Mouse (Mus musculus) c-Kit-positive CD71-negative TER-119-negative erythroid progenitor cells, embryonic 14.5 days (primary cell): ENCODE data around the gene Ythdc1.
"Not testable (repeated sequence)": the region's sequence is repeated elsewhere in the genome, so short reads cannot be mapped to it uniquely, and the experiment has no call there.

Experiments used
- DNase-seq: peaks from one replicate; pipeline ENCODE4 v3.0.0-alpha.2; 2013; ENCODE audit warnings: low read depth

The Ythdc1 gene

DNA sequence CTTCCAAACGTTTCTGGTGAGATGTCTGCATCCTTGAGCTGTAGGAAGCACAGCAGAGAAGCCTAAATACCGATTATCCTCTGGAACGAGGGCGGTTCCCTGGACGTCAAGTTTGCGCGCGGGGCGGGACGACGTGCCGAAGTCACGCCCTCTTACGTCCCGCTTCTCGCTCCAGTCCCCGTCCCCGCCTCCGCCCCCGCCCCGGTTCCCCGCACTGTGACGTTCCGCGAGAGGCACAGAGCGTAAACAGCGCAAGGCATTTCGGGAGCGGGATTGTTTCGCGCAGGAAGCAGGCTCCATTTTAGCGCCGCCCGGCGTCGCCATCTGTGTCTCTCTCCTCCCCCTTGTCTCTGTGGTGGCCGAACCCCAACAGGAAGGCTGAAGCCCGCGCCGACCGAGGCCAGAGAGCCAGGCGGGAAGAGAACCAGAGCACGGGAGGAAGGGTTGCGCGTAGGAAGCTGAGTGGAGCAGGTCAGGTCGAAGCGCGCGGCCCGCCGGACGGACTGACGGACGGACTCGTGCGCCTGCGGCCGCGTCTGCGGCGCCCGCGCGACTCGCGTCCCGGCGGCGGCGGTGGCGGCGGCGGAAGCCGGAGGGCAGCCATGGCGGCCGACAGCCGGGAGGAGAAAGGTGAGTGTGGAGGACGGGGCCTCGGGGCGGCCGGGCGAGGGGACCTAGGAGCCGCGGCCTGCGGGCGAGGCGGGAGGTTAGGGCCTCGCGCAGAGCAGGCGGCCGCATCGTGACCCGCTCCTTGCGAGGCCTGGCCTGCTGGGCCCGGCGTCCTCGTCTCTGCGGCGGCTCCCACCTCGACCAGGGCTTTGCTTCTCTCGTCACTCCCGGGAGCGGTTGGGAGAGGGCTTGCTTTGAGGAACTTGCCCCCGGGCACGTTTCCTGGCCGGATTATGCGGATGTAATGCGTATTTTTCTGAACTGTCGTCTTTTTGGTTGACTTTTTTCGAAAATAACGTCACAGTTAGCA is at the start of gene Ythdc1:
Ythdc1 (plus strand) TSS at position 260 of the 979 bp plus-strand sequence.
- DNase-seq = peak; percentile 87

DNA sequence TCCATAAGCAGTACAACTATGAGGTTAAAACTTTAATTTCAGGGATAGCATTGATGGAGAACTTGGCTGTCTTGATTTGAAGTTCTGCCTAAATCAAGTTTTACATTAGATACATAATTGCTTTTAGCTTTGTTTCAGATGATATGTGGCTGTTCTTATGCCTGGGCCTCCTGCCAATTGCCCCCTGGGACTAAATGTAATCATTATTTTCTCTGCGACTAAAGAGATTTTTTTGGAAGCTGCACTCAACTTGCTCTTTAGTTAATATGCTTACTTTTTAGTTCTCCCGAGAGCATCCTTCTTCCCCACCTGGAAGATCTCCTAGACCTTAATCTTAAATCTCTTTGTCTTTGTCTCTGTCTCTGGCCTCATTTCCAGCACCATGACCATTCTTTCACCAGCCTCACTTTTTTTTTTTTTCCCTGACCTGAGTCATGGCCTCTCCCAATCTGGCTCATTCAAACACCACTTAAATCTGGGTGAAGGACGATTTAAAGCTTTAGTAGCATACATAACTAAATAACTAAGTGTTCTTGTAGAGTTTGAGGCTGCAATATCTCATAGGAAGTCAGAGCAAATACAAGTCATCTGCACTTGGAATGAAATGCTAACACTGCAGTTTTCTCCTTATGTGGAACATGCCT is 34.9 kb upstream of the Ythdc1 start:
- DNase-seq = no peak

DNA sequence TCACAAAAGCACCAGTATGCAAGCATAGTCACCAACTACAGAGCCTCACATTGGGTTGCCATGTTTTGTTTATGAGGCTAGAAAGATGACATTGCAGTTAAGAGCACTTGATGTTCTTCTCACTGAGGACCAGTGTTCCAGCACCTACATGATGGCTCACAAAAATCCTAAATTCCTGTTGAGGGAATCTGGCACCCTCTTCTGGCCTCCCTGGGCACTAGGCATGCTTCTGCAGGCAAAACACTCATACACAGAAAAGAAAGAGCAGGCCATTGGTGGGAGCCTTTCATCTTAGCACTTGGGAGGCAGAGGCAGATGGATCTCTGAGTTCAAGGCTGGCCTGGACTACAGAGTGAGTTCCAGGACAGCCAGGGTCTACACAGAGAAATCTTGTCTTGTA is 33.0 kb upstream of the Ythdc1 start:
- DNase-seq = no peak

DNA sequence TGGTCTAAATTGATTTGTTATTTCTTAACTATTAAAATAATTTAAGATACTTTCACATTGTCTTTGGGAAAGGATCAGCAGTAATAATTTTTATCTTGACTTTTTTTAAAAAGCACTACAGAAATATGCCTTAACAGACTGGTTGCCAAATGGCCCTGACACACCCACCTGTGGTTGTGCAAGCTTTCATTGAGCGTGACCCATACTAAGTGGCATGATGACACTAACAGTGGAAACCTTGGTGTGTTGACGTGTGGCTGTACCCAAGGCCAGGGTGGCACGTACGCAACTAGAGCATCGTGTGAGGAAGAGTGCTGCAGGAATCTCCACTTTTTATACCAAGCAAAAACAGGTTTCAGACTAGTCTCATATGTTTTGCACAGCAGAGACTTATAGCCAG is 27.1 kb upstream of the Ythdc1 start:
- DNase-seq = no peak

DNA sequence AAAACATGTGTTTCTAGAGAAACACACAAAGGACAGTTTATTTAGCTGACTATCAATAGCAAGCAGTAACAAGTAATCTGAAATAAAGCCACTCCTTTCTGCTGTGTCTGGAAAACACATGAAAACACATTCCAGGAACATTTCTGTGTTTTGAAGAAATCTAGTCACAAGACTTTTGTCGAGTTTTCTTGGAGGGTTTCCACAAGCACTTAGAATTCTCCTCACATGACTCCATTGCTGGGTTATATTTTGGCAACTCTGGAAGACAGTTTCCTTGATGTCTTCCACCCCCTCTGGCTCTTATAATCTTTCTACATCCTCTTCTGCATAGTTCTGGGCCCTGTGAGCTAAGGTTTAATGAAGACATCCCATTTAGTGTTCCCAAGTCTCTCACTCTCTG is 25.6 kb upstream of the Ythdc1 start:
- DNase-seq = no peak

DNA sequence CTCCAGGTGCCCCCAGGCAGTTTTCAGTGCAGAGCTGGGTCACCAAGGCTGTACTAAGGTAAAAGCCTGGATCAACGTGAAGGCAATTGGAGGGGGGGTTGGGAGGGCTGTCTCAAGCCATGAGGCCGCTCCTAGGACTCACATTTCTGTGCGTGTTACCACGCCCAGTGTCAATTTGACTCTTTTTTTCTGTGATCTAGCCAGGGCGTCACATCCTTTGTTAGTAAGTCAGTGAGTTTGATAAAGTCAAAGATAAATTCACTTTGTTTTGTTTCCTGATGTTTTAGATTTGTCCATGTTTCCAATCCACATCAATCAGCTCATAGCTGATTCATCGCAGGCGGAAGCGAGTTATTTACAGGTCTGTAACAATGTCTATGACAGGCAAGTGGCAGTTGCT is 21.0 kb upstream of the Ythdc1 start:
- no peak for DNase-seq

DNA sequence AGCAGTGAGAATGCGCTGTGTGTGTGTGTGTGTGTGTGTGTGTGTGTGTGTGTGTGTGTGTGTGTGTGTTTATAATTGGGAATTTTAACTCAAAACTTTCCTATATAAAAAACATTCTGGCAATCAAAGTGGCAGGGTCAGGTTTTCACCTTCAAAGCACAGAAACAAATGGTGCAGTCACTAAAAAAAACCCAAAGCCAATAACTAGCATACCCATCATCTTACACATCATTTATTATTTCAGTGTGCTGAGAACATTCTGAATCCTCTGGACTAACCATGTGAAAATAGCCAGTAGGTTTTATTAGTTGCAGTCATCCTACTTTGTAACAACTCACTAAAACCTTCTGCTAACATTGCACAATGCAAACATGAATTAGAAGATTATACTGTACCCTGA is 19.8 kb upstream of the Ythdc1 start:
- DNase-seq = no peak

DNA sequence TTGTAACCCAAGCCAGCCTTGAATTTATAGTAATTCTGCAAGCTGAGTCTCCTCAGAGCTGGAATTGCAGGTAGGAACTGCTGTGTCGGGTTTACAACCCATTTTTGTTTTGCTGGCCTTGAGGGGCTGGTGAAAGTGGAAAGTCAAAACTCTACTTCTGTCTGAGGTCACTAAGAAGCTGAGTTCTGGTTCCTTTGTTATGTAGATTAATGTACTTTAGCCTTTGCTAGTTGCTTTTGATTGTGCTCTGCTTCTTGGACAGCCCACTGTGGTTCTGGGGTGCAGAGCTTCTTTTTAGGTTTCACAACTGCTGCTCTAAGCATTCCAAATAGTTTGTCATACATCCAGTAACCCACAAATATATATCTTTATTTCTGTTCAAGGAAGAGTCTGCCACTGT is 17.2 kb upstream of the Ythdc1 start:
- no peak for DNase-seq

DNA sequence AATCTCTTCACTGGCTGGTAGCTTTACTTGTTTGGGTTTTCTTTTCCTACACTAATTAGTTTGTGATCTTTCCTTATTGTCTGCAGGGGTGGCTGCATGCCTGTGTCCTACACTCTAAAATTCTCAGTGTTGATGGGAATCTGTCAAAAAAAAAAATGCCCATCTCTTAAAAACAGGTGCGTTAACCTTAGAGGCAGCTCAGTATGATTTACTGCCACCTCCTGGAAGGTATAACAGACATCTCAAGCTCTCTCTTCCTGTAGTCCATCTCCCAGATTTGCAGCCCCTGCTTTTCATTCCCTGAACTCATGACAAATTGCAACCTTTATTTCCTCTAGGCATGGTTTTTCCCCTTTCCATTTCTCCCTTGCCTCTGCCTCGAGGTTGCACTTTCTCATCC is 14.1 kb upstream of the Ythdc1 start:
- no peak for DNase-seq

DNA sequence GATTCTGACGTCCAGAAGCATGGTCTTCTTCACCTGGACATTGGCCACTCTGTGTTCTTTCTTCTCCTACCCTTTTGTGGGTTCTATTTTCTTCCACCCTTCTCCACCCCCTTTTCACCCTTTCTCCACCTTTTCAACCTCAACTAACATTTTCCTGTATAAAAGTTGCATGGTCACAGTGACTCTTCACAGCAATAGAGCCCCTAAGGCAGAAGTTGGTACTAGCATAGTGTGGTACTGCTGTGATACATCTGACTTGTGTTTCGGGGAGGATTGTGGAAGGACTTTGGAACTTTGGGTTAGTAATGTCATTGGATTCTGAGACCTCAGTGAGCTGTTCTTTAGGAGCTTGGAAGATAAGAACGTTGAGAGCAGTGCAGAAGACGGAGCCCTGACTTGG is 11.8 kb upstream of the Ythdc1 start:
- no peak for DNase-seq

DNA sequence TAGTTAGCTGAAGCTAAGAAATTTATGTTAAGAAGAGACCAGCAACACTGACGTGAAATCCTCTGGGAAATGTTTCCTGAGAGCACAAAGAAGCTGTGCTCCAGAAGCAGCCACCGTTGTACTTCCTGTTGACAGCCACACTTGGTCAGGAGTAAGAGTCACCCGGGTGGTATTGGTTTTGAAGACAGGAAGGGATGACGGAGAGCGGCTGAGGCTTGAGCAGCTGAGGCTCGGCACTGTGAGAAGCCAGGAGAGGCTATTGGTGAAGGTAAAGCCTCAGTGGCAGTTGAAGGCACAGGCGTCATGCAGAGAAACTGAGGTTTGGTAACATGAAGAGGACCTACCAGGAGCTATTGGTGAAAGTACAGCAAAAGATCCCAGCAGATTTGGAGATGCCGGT is 11.2 kb upstream of the Ythdc1 start:
- no peak for DNase-seq

DNA sequence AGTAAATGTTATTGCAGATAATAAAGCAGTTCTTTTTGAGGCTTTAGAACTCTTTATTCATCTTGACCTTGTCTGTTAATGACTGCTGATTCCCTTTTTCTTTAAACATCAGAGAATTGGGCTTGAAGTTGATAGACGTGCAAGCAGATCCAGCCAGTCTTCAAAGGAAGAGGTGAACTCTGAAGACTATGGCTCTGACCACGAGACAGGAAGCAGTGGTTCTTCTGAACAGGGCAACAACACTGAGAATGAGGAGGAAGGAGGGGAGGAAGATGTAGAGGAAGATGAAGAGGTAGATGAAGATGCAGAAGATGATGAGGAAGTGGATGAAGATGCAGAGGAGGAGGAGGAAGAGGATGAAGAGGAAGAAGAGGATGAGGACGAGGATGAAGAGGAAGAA is 12.8 kb downstream of the Ythdc1 start:
- no peak for DNase-seq

DNA sequence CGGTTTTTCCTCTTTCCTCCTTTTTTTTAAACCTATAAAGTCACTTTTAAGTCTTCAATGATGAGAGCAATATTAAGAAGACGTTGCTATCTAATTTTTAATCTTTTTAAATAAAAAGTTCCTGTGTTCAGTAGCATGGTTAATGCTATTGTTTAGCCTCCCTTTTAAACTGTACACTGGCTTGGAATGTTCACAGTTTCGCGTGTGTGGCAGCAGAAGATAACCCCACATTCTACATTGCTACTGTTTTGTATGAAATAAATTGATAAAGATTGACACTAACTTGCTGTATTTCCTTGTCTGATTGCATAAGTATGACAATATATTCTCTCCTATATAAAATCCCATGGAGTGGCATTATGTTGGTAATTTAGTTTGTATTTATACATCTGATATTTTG is 32.4 kb downstream of the Ythdc1 start:
- not testable (repeated sequence) for DNase-seq

DNA sequence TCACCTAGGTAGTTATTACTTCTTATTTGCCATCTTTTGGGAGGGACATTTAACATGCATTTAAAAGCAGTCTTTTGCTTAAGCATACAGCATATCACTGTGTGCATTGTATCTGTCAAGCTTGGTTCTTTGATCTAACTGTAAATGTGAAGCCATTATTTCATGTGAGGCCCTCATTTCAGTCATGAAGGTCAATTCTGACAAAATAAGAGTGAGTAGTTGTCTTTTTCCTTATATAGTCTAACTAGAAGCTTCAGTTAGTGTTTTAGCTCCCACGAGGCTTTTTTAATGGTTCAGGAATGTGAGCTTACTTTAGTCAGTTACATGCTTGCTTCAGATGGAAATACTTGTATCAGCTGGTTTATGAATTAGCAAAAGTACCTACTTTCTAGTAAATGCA is 34.1 kb downstream of the Ythdc1 start:
- DNase-seq = no peak

DNA sequence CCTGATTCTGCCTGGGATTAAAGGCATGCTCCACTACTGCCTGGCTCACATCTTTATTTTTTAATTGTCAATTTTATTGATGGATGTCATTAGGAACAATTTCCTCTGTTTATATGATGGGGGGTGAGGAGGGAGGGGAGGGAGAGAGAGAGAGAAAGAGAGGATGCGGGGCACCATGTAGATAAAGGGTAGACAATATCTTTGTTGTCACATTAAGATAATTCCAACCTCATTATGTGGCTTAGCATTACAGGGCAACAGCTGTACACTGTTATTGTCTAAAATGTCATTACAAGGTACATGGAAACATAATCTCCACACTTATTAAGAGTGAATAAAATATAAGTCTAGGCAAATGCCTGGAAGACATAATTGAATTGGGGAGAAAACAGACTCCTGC is 35.5 kb downstream of the Ythdc1 start:
- DNase-seq = no peak

DNA sequence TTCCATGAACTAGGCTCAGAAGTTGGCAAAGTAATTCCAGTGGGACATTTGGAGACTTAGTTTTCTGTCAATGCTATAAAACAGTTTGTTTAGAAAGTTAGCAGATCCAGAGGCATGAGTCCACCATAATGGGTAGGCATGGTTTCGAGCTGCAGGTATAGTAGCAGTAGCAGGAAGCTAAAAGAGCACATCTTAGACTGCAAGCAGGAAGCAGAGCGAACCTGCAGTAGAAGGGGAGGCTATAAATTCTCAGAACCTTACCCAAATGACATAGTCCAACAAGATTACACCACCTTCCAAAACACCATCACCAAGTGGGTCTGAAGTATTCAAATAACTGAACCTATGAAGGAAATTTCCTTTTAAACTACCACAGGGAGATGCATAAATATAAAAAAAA is 36.2 kb downstream of the Ythdc1 start:
- no peak for DNase-seq

DNA sequence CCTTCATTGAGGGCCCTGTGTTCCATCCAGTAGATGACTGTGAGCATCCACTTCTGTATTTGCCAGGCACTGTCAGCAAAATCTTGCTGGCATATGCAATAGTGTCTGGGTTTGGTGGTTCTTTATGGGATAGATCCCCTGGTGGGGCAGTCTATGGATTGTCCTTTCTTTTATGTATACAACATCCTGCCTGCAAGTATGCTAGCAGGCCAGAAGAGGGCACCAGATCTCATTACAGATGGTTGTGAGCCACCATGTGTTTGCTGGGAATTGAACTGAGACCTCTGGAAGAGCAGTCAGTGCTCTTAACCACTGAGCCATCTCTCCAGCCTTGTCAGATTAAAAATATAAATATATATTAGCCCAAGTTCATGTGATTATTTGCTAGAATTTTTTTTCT is 37.2 kb downstream of the Ythdc1 start:
- DNase-seq = not testable (repeated sequence)

DNA sequence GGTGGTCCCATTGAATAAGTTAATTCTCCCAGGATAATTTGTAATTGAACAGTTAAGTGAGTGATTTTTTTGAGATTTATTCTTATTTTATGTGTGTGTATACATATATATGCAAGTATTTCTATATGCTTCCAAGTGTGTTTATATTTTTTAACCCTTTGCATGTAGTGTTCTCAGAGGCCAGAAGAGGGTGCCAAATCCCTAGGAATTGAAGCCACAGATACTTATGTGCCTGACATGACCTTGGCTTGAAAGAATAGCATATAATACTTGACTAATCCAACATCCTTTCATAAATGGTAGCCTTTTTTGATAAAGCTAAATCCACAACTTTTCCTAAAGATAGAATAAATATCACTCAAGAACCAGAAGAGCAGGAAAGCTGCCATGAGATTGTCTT is 46.1 kb downstream of the Ythdc1 start:
- peak; percentile 18 for DNase-seq

DNA sequence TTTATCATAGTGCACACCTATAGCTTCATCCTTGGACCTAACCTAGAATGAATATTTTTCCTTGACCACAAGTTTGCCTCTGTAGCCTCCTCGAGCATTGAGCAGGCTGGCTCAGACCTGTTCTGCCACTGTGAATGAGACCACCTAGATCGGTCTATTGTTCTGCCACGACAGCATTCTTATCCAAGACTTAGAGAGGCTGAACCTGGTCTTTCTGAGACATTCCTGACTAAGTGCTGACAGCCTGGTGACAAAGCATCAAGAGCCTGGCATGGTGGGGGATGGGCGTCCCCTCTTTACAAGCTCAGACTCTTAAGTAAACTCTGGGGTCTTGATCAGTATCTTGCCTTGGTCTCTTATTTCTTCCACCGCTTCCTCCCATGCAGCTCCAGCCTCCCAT is 47.6 kb downstream of the Ythdc1 start:
- no peak for DNase-seq

DNA sequence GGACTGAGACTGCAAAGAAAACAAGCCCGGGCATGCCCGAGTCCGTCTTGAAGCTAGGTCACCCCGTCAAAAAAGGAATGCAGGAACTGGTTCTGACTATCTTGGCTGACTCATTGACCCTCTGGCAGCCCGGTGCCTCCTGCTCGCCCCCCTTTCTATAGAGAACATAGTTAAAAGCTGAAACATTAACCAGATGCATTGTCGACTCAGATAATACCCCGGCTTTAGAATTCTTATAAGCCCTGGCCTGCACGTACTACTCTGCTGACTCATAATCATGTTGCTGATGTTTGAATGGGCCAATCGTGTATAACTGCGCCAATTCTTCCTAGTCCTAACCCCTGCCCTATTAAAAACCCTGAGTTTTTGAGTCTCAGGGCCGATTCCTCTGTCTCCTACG is 52.5 kb downstream of the Ythdc1 start:
- not testable (repeated sequence) for DNase-seq

DNA sequence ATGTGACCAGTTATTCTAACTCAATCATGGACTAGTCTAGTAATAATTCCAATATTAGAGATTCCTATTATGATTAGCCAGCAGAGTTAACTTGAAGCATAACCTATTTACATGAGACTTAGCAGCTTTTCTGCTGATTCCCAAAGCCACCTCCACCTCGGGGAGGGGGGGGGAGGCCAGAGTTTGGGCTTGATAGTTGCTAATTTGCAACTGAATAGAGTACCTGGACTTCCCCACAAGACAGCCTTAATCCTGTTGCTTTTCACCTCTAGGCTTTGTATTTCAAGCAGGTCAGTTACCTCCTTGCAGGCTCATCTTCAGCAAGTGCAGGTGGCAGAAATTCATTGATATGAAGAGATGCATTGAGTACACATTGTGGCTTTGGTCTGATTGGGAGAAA is 53.7 kb downstream of the Ythdc1 start:
- DNase-seq = no peak

DNA sequence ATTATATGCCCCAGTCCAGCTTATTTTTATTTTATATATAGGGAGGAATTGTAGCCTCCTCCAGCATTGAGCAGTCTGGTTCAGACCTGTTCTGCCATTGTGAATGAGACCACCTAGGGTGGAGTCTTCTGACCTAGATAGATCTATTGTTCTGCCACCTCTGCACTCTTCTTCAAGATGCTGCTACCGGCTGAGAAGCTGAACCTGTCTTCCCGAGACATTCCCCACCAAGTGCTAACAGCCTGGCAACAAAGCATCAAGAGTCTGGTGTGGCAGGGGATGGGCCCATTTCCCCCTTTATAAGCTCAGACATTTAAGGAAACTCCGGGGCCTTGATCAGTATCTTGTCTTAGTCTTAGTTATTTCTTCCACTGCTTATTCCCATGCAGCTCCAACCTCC is 54.3 kb downstream of the Ythdc1 start:
- no peak for DNase-seq

DNA sequence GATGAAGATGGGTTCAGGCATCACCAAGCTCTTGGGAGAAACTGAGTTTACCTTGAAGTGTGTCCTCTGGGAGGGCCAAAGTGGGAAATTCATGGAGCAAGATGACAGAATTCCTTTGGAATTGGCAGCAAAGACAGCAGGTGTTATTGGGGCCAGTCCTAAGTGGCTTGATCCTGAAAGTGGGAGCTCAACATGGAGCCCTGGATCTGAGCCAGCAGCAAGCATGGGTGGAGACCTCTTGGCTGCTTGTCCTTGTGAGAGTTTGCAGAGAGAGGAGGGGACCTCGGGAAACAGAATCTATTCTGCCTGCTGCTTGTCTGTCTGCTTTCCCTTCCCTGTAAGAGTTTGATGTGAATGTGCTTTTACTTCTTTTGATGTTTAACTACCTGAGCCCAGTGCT is 67.9 kb downstream of the Ythdc1 start:
- DNase-seq = no peak
